Mouse (Mus musculus) ES-E14 (cell line): ENCODE measurements at regions not wholly inside any gene's neighbourhood (a gene's known extent, or its start where the extent isn't known, plus 50 kb on each side); places are given as distances from the start of the nearest gene placed in this dataset.

Experiments
- DNase-seq: peaks from one replicate; pipeline ENCODE4 v3.0.0-alpha.2; 2013; ENCODE audit warnings: low read depth, low spot score
- H3K27ac ChIP-seq: 2 replicates; pipeline ENCODE4 v1.5.1; 2012; ENCODE audit warnings: low read depth, mild to moderate bottlenecking, low read length, moderate library complexity, mixed read lengths; ENCODE audit not compliant: poor library complexity, insufficient read depth, severe bottlenecking
- H3K36me3 ChIP-seq: 2 replicates; pipeline ENCODE4 v1.6.1; 2012; ENCODE audit warnings: mild to moderate bottlenecking, low read length, moderate library complexity, mixed read lengths; ENCODE audit not compliant: control insufficient read depth, poor library complexity, insufficient read depth, severe bottlenecking
- H3K4me1 ChIP-seq, 2 experiments: fragments of 150-350 bp in 1 of 2; sonication (generic) in 1 of 2; 2 replicates each; pipeline ENCODE4 v1.6.1; 2012; ENCODE audit warnings: low read length in 2 of 2, mild to moderate bottlenecking in 1 of 2, mixed read lengths in 1 of 2; ENCODE audit not compliant: control insufficient read depth in 2 of 2, insufficient read depth in 2 of 2, poor library complexity in 1 of 2
- H3K4me3 ChIP-seq, 2 experiments: fragments of 150-350 bp in 1 of 2; sonication (generic) in 1 of 2; 2 replicates each; pipeline ENCODE4 v1.5.1; 2012; ENCODE audit warnings: low read length in 2 of 2, low read depth in 1 of 2, mild to moderate bottlenecking in 1 of 2, mixed read lengths in 1 of 2; ENCODE audit not compliant: insufficient read depth in 1 of 2, poor library complexity in 1 of 2, severe bottlenecking in 1 of 2
- H3K9ac ChIP-seq: 2 replicates; pipeline ENCODE4 v1.6.1; 2012; ENCODE audit warnings: low read depth, mild to moderate bottlenecking, low read length, mixed read lengths; ENCODE audit not compliant: poor library complexity, insufficient read depth, severe bottlenecking
- H3K9me3 ChIP-seq: fragments of 150-350 bp; sonication (generic); 2 replicates; pipeline ENCODE4 v1.6.1; 2012; ENCODE audit warnings: low read depth, mild to moderate bottlenecking, low read length; ENCODE audit not compliant: control insufficient read depth, insufficient read depth
- CHD2 ChIP-seq: IDR thresholded peaks from 2 replicates; pipeline ENCODE4 v1.6.1; 2014; ENCODE audit warnings: mild to moderate bottlenecking, low read depth, low read length, inconsistent platforms
- HCFC1 ChIP-seq: IDR thresholded peaks from 2 replicates; pipeline ENCODE4 v1.6.1; 2012; ENCODE audit warnings: low read length, inconsistent platforms, borderline replicate concordance; ENCODE audit not compliant: insufficient read depth
- MAFK ChIP-seq: IDR thresholded peaks from 2 replicates; pipeline ENCODE4 v1.6.1; 2014; ENCODE audit warnings: mild to moderate bottlenecking, low read depth, low read length, inconsistent platforms; ENCODE audit not compliant: insufficient read depth
- ZC3H11A ChIP-seq: IDR thresholded peaks from 2 replicates; pipeline ENCODE4 v1.6.1; 2012; ENCODE audit warnings: low read depth, mild to moderate bottlenecking, inconsistent platforms, low read length, borderline replicate concordance
- ZNF384 ChIP-seq: IDR thresholded peaks from 2 replicates; pipeline ENCODE4 v1.6.1; 2012; ENCODE audit warnings: low read depth, low read length, inconsistent platforms
- in situ Hi-C, 2 experiments: fragments of 600-800 bp; cut with MboI; formaldehyde crosslinking; loops; one replicate each; pipeline ENCODE4 v1.15.1; 2025; ENCODE audit warnings: low sequenced_read_pairs in 2 of 2, inconsistent platforms in 1 of 2; ENCODE audit not compliant: unreplicated experiment in 2 of 2

DNA sequence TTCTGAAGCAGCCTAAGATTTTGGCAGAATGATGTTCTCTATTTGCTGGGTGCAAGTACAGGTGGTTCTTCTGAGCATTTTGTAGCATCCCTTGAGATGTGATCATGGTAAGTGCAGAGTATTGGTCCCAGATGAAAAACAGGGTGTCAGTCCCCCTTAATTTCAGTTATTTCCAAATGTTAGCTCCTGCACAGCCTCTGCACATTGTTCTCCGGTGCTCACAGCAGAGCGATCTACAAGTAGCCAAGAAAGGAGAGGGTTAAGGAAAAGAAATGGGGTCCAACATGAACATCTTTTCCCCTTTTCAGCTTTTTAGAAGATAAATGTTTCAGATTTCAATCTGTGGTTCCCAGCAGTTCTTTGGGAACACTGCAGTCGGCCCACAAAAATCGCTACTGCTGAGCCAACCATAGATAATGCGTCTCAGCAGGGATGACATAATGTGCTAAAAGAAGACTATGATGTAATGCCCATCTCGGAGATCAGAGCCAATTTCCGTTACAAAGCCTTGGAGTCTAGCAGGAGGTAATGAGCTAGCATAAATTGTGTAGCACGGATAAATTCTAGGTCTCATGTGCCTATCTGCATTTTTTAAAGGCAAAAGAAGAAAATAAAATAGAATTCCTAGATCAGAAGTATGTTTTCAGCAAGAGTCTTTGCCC lies 400.1 kb upstream of the Slc30a5 start:
- Histone ChIP-seq H3K9ac (no peak overlapping the region), H3K36me3 (no peaks in the 10 kb centered on the region), H3K9me3 (no peaks in the 10 kb centered on the region), H3K4me3 (no peak overlapping the region), H3K4me1 (peaks cover 13 to 15% of the 10 kb centered on the region in 2 experiments), H3K27ac (no peak overlapping the region)
- TF ChIP-seq ZNF384, result no peak
- TF ChIP-seq MAFK, result no peak
- no peak for TF ChIP-seq CHD2
- TF ChIP-seq ZC3H11A, result no peak
- TF ChIP-seq HCFC1, result no peak
- peak; percentile 25 for DNase-seq
- in situ Hi-C loops, result no loop called here

DNA sequence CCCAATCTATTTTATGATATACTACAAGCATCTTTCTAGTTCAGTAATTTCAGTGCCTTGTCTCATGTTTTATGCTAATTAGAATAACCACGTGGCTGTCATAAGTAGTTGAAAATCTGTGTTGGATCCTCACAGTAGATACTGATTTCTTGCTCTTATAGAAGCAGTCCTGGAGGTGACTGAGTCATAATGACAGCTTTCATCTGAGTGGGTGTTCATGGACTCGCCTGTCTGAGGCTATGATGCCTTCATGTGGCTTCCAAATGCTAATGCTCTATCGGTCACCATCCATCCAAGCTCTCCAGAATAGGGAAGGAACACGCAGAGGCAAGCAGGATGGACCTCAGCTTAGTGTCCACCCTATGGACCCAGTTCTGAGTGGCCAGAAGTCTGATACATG lies 396.6 kb upstream of the Slc30a5 start:
- no peaks in the 10 kb centered on the region for H3K36me3 ChIP-seq
- no peaks in the 10 kb centered on the region for H3K9me3 ChIP-seq
- H3K4me1 ChIP-seq, result peaks cover 8 to 10% of the 10 kb centered on the region in 2 experiments
- no peak overlapping the region for H3K4me3 ChIP-seq
- H3K27ac ChIP-seq, result no peak overlapping the region
- H3K9ac ChIP-seq, result no peak overlapping the region
- in situ Hi-C loops, result no loop called here
- no peak for TF ChIP-seq ZC3H11A
- TF ChIP-seq HCFC1, result no peak
- TF ChIP-seq ZNF384, result no peak
- TF ChIP-seq CHD2, result no peak
- no peak for TF ChIP-seq MAFK
- no peak for DNase-seq

DNA sequence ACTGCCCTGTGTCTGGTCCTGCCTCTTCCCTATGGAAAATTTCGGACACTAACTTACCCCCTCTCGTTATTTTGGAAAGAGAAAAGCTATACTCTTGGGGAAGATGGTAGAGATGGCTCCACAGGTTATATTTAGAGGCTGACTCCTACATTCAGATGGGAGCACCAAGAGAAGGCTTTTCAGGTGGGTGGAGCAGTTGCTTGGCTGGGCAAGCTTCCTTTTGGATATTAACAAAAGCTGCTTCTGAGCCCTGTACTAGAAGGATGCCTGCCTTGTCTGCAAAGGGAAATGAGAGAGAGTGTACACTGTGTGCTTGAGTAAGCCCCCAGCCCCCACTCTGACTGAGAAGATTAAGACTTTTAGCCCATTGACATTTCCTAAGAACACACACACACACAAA lies 392.1 kb upstream of the Slc30a5 start:
- Histone ChIP-seq H3K4me1 (no peaks in the 10 kb centered on the region), H3K9me3 (no peaks in the 10 kb centered on the region), H3K27ac (no peak overlapping the region), H3K9ac (no peak overlapping the region), H3K36me3 (no peaks in the 10 kb centered on the region), H3K4me3 (no peak overlapping the region)
- no peak for DNase-seq
- in situ Hi-C loops, result no loop called here
- TF ChIP-seq HCFC1 (no peak), ZNF384 (no peak), ZC3H11A (no peak), MAFK (no peak), CHD2 (no peak)

DNA sequence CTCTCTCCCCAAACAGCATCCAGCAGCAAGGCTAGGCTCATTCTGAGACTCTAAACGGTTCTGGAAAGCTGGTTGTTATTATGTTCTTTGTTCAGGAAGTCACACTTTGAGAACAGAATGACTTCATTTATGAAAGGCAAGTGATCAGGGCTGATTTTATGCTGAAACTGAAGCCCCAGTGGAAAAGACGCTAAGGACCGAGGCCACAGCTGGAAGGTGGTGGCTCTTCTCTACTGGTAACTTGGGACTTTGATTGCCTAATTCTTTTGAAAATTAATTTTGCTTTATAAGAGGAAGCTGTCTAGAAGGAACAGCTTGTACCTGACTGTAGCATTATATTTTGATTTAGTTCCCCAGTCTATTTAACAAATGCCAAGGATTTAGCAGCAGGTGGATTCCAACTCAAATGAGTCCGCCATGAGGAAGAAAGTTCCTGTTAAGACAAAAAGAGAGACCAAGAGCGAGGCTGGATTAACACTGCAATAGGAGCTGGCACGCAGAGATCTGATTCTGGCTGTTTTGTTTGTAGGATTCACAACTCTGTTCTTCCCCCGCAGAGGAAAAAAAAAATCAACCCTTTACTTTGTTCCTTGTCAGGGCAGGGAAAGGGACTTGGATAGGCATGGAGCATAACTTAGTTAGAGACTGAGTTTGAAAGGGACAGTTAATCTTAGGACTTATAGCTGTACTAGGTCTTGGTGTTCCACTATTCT lies 388.3 kb upstream of the Slc30a5 start:
- no peaks in the 10 kb centered on the region for H3K4me1 ChIP-seq
- in situ Hi-C loops, result no loop called here
- DNase-seq, result no peak
- H3K27ac ChIP-seq, result no peak overlapping the region
- H3K9me3 ChIP-seq, result no peaks in the 10 kb centered on the region
- H3K4me3 ChIP-seq, result no peak overlapping the region
- H3K36me3 ChIP-seq, result no peaks in the 10 kb centered on the region
- no peak for TF ChIP-seq HCFC1
- TF ChIP-seq ZC3H11A, result no peak
- H3K9ac ChIP-seq, result no peak overlapping the region

DNA sequence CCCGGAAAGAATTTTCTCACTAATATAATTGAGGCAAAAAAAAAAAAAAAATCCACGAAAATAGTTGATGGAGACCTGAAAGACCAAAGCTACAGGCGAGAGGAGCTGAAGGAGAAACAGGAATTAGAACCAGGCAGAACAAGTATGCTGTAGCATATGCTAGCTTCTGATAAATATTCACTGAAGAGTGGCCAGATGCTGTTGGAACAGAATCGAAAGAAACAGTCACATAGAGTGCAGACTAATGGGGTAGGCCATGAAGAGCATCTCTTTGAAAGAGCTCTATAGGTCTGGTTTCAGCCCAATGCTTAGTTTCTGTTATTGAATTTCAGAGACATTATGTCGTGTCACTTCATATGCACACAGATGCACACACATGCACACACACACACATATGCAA lies 386.3 kb upstream of the Slc30a5 start:
- no peak for TF ChIP-seq MAFK
- TF ChIP-seq CHD2, result no peak
- TF ChIP-seq ZC3H11A, result no peak
- no peak for TF ChIP-seq HCFC1
- TF ChIP-seq ZNF384, result no peak

More for the DNA sequence above, 386.3 kb upstream of the Slc30a5 start:
- no peaks in the 10 kb centered on the region for H3K36me3 ChIP-seq
- no peak for DNase-seq
- no peak overlapping the region for H3K27ac ChIP-seq
- in situ Hi-C loops, result no loop called here
- H3K9me3 ChIP-seq, result no peaks in the 10 kb centered on the region
- H3K4me3 ChIP-seq, result no peak overlapping the region
- no peak overlapping the region for H3K9ac ChIP-seq
- no peaks in the 10 kb centered on the region for H3K4me1 ChIP-seq
